Mouse (Mus musculus): Measurements from ENCODE around the gene Cep55.

Gene Cep55

DNA sequence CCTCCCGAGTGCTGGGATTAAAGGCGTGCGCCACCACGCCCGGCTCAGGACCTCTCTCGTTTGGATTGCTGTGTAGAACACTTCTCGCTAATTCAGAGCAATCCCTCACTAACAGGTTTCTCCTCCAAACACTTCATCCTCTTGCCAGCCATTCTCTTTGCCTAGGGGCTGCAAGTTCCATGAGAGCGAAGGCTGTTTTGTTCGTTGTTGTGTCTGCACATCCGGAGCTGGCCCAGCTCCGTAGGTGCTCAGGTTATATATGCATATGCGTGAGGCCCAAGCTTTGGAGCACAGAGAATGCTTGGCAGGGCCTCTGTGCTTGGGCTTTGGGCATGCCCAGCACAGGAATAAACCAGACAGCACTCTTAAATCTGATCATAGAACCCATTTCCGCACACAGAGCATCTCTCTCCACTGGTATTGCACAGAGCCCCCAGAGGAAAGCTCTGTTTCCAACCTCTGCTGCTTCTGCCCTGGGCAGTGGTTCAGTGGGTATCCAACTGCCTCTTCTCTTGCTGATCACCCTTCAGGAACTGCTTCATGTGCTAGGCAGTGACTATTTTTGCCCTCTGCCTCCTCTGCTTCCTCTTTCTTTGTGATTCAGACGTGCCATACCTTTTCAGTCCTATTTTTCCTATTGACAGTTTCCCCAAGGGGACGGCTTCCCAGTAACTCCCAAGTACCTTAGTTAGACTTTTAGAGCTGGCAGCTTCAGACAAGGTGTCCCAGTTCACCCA, 54.9 kb downstream of the Cep55 start:
- DNase-seq, result no peak

- DNase-seq, result no peak
These were observed 56.2 kb downstream of the Cep55 start for GRCm38 (mm10) chr19:38111056-38111455.

- no peak for DNase-seq
These were observed 57.8 kb downstream of the Cep55 start for GRCm38 (mm10) chr19:38112575-38112974.

- DNase-seq, result no peak
These were observed 60.2 kb downstream of the Cep55 start for GRCm38 (mm10) chr19:38114834-38115491.

- no peak for DNase-seq
These were observed 65.4 kb downstream of the Cep55 start for GRCm38 (mm10) chr19:38120123-38120760.

DNA sequence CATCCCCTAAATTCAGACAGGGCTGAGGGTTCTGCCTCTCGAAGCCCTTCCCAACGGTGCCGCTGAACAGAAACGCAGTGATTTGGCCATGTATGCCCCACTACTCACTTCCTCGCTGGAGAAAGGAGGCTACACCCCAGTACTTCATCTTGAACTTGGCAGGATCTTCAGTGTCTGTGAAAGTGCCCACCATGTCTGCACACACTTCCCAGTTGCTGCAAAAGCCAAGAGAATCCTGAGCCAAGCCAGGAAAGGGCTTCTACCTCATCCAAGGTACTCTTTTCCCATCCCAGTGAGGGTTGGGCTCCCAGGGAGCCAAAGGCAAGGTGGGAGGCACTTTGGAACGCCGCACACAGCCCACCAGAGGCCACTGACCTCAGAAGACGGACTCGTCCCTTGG, 69.1 kb downstream of the Cep55 start:
- DNase-seq, result no peak

All from kidney, postnatal 10 days (tissue).